Mouse (Mus musculus) layer of hippocampus, postnatal 10 days (tissue): Measurements from ENCODE around the gene Snrnp25. TPM values are rescaled to one million over a fixed set of nuclear protein-coding genes. Genes with fewer than 3 reads are reported as not detected.

Experiments
- DNase-seq, 2 experiments: peaks; one replicate each; pipeline ENCODE4 v3.0.0; 2021; ENCODE audit warnings: low spot score in 2 of 2
- long read RNA-seq: library from polyadenylated mRNA; stranded (forward); transcript quantifications from one replicate; pipeline ENCODE4 v2.0.0, GENCODE M21; 2023
- total RNA-seq, 2 experiments: library from RNA; stranded (reverse); gene quantifications; 2 replicates each; pipeline ENCODE4 v1.2.3; 2021

The Snrnp25 gene
- total RNA-seq, result 10 to 100 TPM; 28.3 to 29.8 TPM
- long read RNA-seq, transcript Snrnp25-201 (5 exons, 821 nt), result major isoform, 31 of 37 reads
- long read RNA-seq, partial matches to known transcripts, result 2 of 37 reads
- long read RNA-seq, other reads (novel, unspliced or antisense), result 4 of 37 reads

GRCm38 (mm10) chr11:32205058-32205873 is at the start of gene Snrnp25:
TSS of gene Snrnp25 (plus strand) at chr11:32205415.
- peak; percentile 93 for DNase-seq

DNA sequence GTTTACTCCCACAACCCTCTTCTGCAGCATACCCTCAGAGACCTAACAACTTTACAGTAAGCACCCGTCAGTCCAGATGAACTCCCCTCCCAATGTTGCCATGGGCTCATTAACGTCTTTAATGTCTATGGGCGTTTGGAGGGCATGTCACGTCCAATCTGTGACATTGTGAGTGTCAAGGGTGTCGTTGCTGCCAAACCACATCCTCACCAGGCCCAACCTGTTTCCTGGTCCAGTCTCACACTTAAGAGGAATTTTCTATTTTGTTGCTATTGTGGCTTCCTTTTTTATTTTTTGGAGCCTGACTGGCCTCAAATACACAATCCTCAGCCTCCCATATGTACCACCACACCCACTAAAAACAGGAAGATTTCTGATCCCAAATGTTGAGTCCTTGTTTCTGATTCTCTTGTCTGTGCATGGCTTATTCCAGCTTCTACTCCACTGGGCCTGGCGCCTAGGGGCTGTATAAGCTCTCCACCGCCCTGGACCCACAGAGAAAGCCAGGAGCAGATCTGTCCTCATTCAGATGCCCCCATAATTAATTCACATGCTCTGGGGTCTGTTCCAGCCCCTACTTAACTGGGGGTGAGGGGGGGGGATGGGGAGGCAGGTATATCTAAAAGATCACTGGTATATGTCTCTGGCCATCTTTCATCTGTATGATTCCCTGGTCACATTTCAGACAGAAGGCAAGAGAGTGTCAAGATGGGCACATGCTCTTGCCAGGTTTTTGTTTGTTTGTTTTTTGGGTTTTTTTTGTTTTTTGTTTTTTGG is 48.2 kb upstream of the Snrnp25 start:
- peak in 1 of 2 experiments; percentile 30 for DNase-seq

- peak; percentile 72 to 81 for DNase-seq
These were observed 47.2 kb upstream of the Snrnp25 start for GRCm38 (mm10) chr11:32157791-32158594.

- no peak for DNase-seq
These were observed 46.0 kb upstream of the Snrnp25 start for GRCm38 (mm10) chr11:32159176-32159575.

DNA sequence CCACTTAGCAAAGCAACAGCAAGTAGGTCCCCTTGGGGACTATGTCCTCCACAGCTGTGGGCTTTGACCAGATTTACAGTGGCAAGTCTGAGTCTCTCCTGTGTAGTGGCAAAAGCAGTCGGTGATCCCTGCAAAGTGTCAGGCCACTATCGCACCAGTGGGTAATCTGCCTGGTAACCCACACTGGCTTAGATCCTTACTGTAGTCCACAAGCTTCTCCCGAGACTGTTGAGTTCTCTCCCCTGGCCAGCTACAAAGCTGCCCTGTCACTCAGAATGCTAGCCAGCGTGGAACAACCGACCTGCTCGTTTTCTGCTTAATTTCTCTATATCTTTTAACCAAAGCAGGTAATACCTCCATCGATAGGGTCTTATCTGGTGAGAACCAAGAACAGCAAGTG is 44.9 kb upstream of the Snrnp25 start:
- DNase-seq, result peak in 1 of 2 experiments; percentile 15

- DNase-seq, result peak in 1 of 2 experiments; percentile 24
These were observed 43.7 kb upstream of the Snrnp25 start for GRCm38 (mm10) chr11:32161500-32161899.

DNA sequence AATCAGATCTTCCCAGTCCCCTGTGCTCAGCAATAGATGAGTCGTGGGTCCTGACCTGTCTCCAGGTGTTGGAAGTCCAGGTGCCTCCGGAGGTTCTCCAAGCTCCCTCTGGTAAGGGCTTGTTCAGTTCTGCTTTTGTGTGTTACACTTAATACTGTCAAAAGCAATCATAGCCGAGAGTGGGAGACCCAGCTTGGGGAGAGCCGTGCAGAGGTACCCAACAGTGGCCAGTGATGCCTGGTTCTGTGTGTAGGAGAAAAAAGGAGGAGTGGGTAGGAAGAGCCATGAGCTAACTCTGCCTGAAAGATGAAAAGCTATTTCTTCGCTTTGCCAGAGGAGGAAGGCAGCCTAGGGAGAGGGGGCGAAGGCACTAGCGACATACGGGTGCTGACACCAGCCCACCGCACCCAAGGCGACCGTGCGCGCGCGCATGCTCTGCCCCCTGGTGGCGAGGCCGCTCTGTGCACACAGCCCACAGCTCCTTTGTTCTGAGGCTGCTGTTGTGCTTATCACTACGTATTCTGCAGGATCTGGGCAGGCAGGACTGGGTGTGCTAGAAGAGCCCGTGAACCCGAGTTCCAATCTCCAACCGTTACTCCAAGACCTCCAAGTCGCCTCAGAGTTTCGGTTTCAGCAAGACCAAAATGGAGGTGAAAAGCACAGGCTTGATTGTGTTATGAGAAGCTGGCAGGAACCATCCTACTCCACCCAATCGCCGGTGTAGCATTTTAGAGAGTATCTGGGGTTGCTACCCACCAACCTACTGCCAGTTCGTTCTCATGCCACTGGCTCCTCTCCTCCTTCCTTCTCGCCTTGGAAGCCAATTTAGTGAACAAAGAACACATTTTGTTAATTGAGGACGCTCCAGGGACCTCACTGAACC is 43.1 kb upstream of the Snrnp25 start:
- DNase-seq, result peak; percentile 94 to 96

- no peak for DNase-seq
These were observed 38.5 kb upstream of the Snrnp25 start for GRCm38 (mm10) chr11:32166683-32167082.

DNA sequence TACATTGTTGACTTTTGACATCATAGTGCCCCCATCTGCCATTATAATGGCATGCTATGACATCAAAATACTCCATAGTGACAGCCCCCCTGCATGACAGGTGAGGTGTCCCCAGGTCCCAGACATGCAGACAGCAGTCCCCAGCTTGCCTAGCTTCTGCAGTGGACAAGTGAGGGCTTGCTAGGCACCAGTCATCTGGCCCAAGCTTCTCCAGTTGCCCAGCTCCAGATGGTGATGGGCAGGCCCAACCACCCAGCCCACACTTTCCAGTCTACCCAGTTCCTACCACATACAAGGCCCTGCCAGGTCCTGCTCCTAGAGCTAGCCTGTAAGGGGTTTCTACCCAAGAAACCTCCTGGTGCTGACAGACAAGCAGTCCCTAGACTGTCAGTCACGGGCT is 26.7 kb upstream of the Snrnp25 start:
- DNase-seq, result no peak

DNA sequence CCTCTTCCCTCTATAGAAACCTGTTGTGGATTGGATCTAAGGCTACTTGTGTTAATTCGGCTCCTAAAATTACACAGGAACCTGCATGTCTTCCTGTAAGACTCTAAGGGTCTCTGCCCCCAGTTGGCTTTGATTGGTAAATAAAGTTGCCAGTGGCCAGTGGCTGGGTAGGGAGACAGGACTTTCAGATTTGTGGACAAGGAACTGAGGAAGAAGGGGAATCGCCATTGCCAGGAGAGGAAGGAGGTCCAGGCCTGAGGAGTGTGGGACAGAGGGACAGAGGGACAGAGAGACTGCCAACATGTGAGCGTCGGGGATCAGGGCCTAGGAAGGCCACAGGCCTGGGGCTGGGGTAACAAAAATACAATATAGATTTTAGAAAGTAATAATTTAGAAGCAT is 24.0 kb upstream of the Snrnp25 start:
- DNase-seq, result no peak

GRCm38 (mm10) chr11:32181973-32182868 is 23.0 kb upstream of the Snrnp25 start:
- peak; percentile 97 for DNase-seq

DNA sequence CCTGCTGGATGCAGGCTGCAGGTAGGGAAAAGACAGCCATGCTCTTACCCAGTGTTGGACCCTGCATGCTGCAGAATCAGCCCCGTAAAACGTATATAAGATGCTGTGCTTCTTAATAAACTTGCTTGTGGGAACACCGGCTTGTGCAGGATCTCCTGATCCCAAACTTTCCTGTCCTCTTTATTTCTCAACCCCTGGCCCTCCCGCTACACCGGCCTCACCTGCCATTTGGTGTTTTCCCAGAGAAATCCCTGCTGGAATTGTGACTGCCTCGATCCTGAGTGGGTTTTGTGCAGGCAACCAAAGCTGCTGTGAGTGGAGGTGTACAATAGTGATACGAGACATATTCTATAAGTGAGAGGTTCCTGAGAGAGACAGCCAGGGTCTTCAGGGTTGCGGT is 20.7 kb upstream of the Snrnp25 start:
- no peak for DNase-seq

DNA sequence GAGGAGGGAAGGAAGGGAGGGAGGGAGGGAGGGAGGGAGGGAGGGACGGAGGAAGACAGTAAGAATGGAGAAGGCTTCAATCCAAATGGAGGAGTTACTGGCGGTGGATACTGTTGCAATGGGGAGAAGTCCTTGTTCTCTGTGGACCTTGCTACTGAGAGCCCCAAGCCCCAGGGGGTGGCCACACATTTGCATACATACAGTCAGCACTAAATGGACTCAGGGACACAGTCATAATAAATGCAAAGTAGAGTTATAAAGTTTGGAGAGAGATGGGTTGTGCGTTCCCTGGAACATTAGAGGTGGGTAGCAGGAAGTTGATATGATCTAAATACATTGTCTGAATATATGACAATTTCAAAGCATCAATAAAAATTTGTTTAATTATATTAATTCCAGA is 19.2 kb upstream of the Snrnp25 start:
- no peak for DNase-seq

- no peak for DNase-seq
These were observed 18.0 kb upstream of the Snrnp25 start for GRCm38 (mm10) chr11:32187256-32187655.

DNA sequence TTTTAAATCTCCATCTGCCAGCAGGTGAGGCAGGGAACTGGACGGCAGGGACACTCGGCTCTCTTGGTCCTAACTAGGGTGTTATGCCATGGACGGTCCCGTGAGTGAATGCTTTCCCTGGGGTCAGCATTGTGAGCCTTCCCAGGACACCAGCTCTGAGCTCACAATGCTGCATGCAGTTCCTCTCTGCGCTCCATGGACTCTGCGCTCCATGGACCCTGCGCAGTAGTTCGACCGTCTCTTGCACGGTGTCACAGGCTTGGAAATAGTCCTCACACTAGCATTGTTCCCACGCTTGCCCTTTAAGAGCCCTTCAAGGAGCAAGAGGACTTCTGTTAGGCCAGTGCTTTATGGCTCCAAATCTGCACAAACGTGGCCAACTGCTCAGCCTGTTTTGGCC is 16.3 kb upstream of the Snrnp25 start:
- DNase-seq, result no peak

DNA sequence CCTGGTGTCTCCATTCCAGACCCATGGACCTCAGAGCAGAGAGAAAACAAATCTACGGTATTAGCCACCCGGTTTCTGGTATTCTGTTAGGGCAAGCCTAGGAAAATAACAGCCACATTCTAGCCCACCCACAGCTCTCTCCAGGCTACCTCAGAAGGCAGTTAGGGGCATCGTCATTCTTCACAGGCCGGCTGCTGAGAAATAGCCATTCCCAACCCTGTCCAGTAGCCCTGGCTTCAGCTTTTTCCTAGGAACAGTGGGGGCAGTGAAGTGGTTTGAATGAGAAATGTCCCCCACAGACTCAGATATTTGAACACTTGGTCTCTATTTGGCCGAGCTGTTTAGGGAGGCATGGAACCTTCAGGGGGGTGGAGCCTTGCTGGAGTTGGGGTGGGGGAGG is 15.8 kb upstream of the Snrnp25 start:
- DNase-seq, result no peak

- no peak for DNase-seq
These were observed 15.1 kb upstream of the Snrnp25 start for GRCm38 (mm10) chr11:32190119-32190518.

GRCm38 (mm10) chr11:32190603-32191110 is 14.6 kb upstream of the Snrnp25 start:
- DNase-seq, result no peak

- DNase-seq, result no peak
These were observed 12.1 kb upstream of the Snrnp25 start for GRCm38 (mm10) chr11:32193156-32193555.
